Mouse (Mus musculus) CH12.LX (cell line): ENCODE measurements around the gene Hhipl1. TPM values are rescaled to one million over a fixed set of nuclear protein-coding genes. Genes with fewer than 3 reads are reported as not detected.

Source experiments
- DNase-seq: peaks from one replicate; pipeline ENCODE4 v3.0.0-alpha.2; 2013; ENCODE audit errors: extremely low read depth
- H3K27ac ChIP-seq: 2 replicates; pipeline ENCODE4 v1.5.1; 2012; ENCODE audit warnings: low read depth, mild to moderate bottlenecking, control low read depth, moderate library complexity; ENCODE audit not compliant: insufficient read depth
- H3K27me3 ChIP-seq: replicated peaks from 2 replicates; pipeline ENCODE3; 2012; ENCODE audit warnings: inconsistent platforms
- H3K36me3 ChIP-seq, 2 experiments: replicated peaks in 1 of 2; 2 replicates each; pipeline versions ENCODE3 to v1.6.1; 2012; ENCODE audit warnings: inconsistent platforms in 1 of 2, low read length in 1 of 2, mild to moderate bottlenecking in 1 of 2, mixed read lengths in 1 of 2, moderate library complexity in 1 of 2; ENCODE audit not compliant: control insufficient read depth in 1 of 2, insufficient read depth in 1 of 2
- H3K4me1 ChIP-seq, 2 experiments: 2 replicates each; pipeline ENCODE4 v1.6.1; 2012; ENCODE audit warnings: inconsistent platforms in 1 of 2, moderate library complexity in 1 of 2; ENCODE audit not compliant: insufficient read depth in 2 of 2, control insufficient read depth in 1 of 2
- H3K4me2 ChIP-seq: 2 replicates; pipeline ENCODE4 v1.6.1; 2012; ENCODE audit warnings: low read depth, mild to moderate bottlenecking, control low read depth; ENCODE audit not compliant: poor library complexity, insufficient read depth, severe bottlenecking
- H3K4me3 ChIP-seq, 3 experiments: fragments of 150-350 bp in 1 of 3; sonication (generic) in 1 of 3; replicated peaks in 1 of 3; 2 replicates each; pipeline versions ENCODE3 to v1.5.1; 2011 to 2012; ENCODE audit warnings: low read depth in 2 of 3, low read length in 2 of 3, mild to moderate bottlenecking in 2 of 3, moderate library complexity in 2 of 3, control low read depth in 1 of 3, improper control_type of control experiment in 1 of 3, inconsistent platforms in 1 of 3, mixed read lengths in 1 of 3; ENCODE audit not compliant: poor library complexity in 1 of 3
- H3K79me2 ChIP-seq: replicated peaks from 2 replicates; pipeline ENCODE4 v1.6.1; 2012; ENCODE audit warnings: mild to moderate bottlenecking, moderate library complexity; ENCODE audit not compliant: control insufficient read depth, poor library complexity, insufficient read depth, severe bottlenecking; ENCODE audit errors: extremely low read depth
- H3K9ac ChIP-seq: 2 replicates; pipeline ENCODE4 v1.6.1; 2012; ENCODE audit warnings: low read depth, mild to moderate bottlenecking, control low read depth, moderate library complexity; ENCODE audit not compliant: insufficient read depth
- H3K9me3 ChIP-seq: replicated peaks from 2 replicates; pipeline ENCODE3; 2012; ENCODE audit warnings: low read length, inconsistent platforms, mixed read lengths
- BHLHE40 ChIP-seq: IDR thresholded peaks from 2 replicates; pipeline ENCODE4 v1.6.1; 2011; ENCODE audit warnings: mild to moderate bottlenecking, low read depth, low read length, improper control_type of control experiment
- CHD1 ChIP-seq: IDR thresholded peaks from 2 replicates; pipeline ENCODE4 v1.6.1; 2012; ENCODE audit warnings: low read depth, low read length, improper control_type of control experiment, inconsistent platforms
- CTCF ChIP-seq, 2 experiments: IDR thresholded peaks in 1 of 2; conservative IDR thresholded peaks in 1 of 2; 2 replicates each; pipeline ENCODE4 v1.5.1; 2011 to 2012; ENCODE audit warnings: low read depth in 2 of 2, low read length in 2 of 2, improper control_type of control experiment in 1 of 2, inconsistent platforms in 1 of 2, mild to moderate bottlenecking in 1 of 2, moderate library complexity in 1 of 2
- E2F4 ChIP-seq: IDR thresholded peaks from 2 replicates; pipeline ENCODE4 v1.6.1; 2011; ENCODE audit warnings: low read depth, low read length, improper control_type of control experiment; ENCODE audit not compliant: insufficient replicate concordance
- ELF1 ChIP-seq: IDR thresholded peaks from 2 replicates; pipeline ENCODE4 v1.6.1; 2014; ENCODE audit warnings: low read depth, mild to moderate bottlenecking, inconsistent platforms, low read length, improper control_type of control experiment
- HCFC1 ChIP-seq: IDR thresholded peaks from 2 replicates; pipeline ENCODE4 v1.6.1; 2012; ENCODE audit warnings: low read depth, mild to moderate bottlenecking, inconsistent platforms, low read length, improper control_type of control experiment
- IRF4 ChIP-seq: IDR thresholded peaks from 2 replicates; pipeline ENCODE4 v1.6.1; 2014; ENCODE audit warnings: low read depth, mild to moderate bottlenecking, inconsistent platforms, low read length, improper control_type of control experiment
- JUND ChIP-seq: conservative IDR thresholded peaks from 2 replicates; pipeline ENCODE4 v1.6.1; 2011; ENCODE audit warnings: low read depth, low read length, improper control_type of control experiment
- KAT2A ChIP-seq: IDR thresholded peaks from 2 replicates; pipeline ENCODE4 v1.6.1; 2012; ENCODE audit warnings: low read length, improper control_type of control experiment, inconsistent platforms; ENCODE audit not compliant: insufficient replicate concordance
- MAFK ChIP-seq: IDR thresholded peaks from 2 replicates; pipeline ENCODE4 v1.6.1; 2011; ENCODE audit warnings: low read length, improper control_type of control experiment; ENCODE audit not compliant: insufficient replicate concordance
- MAX ChIP-seq: IDR thresholded peaks from 2 replicates; pipeline ENCODE4 v1.6.1; 2011; ENCODE audit warnings: low read length, improper control_type of control experiment
- NELFE ChIP-seq: IDR thresholded peaks from 2 replicates; pipeline ENCODE4 v1.6.1; 2011; ENCODE audit warnings: low read depth, low read length, improper control_type of control experiment
- POLR2A ChIP-seq: IDR thresholded peaks from 2 replicates; pipeline ENCODE4 v1.6.1; 2011; ENCODE audit warnings: low read depth, mild to moderate bottlenecking, improper control_type of control experiment, low read length
- POLR2AphosphoS2 ChIP-seq: IDR thresholded peaks from 2 replicates; pipeline ENCODE4 v1.6.1; 2011; ENCODE audit warnings: low read depth, low read length, improper control_type of control experiment
- RAD21 ChIP-seq: IDR thresholded peaks from 2 replicates; pipeline ENCODE4 v1.6.1; 2011; ENCODE audit warnings: low read depth, mild to moderate bottlenecking, low read length, improper control_type of control experiment, moderate library complexity
- RCOR1 ChIP-seq: conservative IDR thresholded peaks from 2 replicates; pipeline ENCODE4 v1.6.1; 2012; ENCODE audit warnings: low read depth, mild to moderate bottlenecking, inconsistent platforms, low read length, improper control_type of control experiment
- SMC3 ChIP-seq: IDR thresholded peaks from 2 replicates; pipeline ENCODE4 v1.6.1; 2011; ENCODE audit warnings: low read depth, low read length, improper control_type of control experiment
- TBP ChIP-seq: conservative IDR thresholded peaks from 2 replicates; pipeline ENCODE4 v1.6.1; 2011; ENCODE audit warnings: low read depth, low read length, improper control_type of control experiment
- TCF12 ChIP-seq: IDR thresholded peaks from 2 replicates; pipeline ENCODE4 v1.6.1; 2014; ENCODE audit warnings: low read depth, mild to moderate bottlenecking, inconsistent platforms, low read length, improper control_type of control experiment
- USF1 ChIP-seq: IDR thresholded peaks from 2 replicates; pipeline ENCODE4 v1.6.1; 2014; ENCODE audit warnings: low read depth, mild to moderate bottlenecking, inconsistent platforms, low read length, improper control_type of control experiment
- USF2 ChIP-seq: conservative IDR thresholded peaks from 2 replicates; pipeline ENCODE4 v1.6.1; 2011; ENCODE audit warnings: low read depth, low read length, improper control_type of control experiment
- ZNF384 ChIP-seq: IDR thresholded peaks from 2 replicates; pipeline ENCODE4 v1.6.1; 2012; ENCODE audit warnings: low read depth, low read length, improper control_type of control experiment, inconsistent platforms
- dilution Hi-C: fragments of 300-500 bp; cut with MboI; formaldehyde crosslinking; loops from 2 replicates; pipeline ENCODE4 v1.14.3; 2020; ENCODE audit warnings: low sequenced_read_pairs; ENCODE audit not compliant: extremely low pct_unique_long_range_greater_than_20kb, extremely low pct_ligation_motif_present
- in situ Hi-C: fragments of 300-500 bp; cut with MboI; formaldehyde crosslinking; loops from 3 replicates; pipeline ENCODE4 v1.14.3; 2019; ENCODE audit warnings: low sequenced_read_pairs, low pct_ligation_motif_present, low pct_unique_long_range_greater_than_20kb, mixed read lengths
- polyA plus RNA-seq: library from polyadenylated mRNA; unstranded; fragments of >175 nt; gene quantifications from 2 replicates; pipeline ENCODE4 v1.2.1, GENCODE M21; 2012; ENCODE audit warnings: low read depth; ENCODE audit not compliant: insufficient read length
- total RNA-seq, 2 experiments: library from RNA; depleted of rRNA; stranded (reverse); fragments of 300-350 nt in 1 of 2; fragments of >200 nt in 1 of 2; gene quantifications; 2 replicates each; pipeline ENCODE4 v1.2.3; 2012 to 2014

The Hhipl1 gene
- total and polyA plus RNA-seq, 3 experiments = not detected

DNA sequence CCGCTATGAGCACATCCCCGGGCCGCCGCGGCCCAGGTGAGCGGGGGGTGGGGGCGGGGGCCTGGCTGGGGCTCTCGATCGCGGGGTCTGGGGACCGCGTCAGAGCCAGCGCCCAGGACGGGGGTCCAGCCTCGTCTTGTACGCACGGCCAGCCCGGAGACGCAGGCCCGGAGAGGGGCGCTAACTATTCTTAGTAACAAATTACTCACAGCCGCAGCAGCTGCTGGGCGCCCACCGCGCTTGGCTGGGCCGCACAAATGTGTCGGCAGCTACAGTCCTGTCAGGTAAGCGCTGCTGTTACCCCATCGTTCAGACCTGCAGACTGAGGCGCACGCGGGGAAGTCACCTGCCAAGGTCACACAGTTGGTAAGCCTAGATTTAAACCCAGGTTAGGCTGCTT is 28.5 kb downstream of the Hhipl1 start:
- peak overlapping the region in 1 of 3 experiments; percentile 29 for H3K4me3 ChIP-seq
- H3K4me1 ChIP-seq = peaks cover 0 to 15% of the 10 kb centered on the region in 2 experiments; a peak in 2 of 4 replicates
- no peak overlapping the region for H3K27ac ChIP-seq
- no peaks in the 10 kb centered on the region for H3K79me2 ChIP-seq
- H3K36me3 ChIP-seq = no peaks in the 10 kb centered on the region
- peaks cover 71% of the 10 kb centered on the region for H3K27me3 ChIP-seq
- H3K9ac ChIP-seq = no peak overlapping the region
- no peak overlapping the region; the same call in 1 of the 2 replicates for H3K4me2 ChIP-seq
- peaks cover 12% of the 10 kb centered on the region for H3K9me3 ChIP-seq
- dilution Hi-C loops = no loop called here
- no peak for TF ChIP-seq POLR2AphosphoS2
- TF ChIP-seq MAX = no peak
- TF ChIP-seq, all 38 proteins: peak for 0
- DNase-seq = no peak
- in situ Hi-C loops = no loop called here

DNA sequence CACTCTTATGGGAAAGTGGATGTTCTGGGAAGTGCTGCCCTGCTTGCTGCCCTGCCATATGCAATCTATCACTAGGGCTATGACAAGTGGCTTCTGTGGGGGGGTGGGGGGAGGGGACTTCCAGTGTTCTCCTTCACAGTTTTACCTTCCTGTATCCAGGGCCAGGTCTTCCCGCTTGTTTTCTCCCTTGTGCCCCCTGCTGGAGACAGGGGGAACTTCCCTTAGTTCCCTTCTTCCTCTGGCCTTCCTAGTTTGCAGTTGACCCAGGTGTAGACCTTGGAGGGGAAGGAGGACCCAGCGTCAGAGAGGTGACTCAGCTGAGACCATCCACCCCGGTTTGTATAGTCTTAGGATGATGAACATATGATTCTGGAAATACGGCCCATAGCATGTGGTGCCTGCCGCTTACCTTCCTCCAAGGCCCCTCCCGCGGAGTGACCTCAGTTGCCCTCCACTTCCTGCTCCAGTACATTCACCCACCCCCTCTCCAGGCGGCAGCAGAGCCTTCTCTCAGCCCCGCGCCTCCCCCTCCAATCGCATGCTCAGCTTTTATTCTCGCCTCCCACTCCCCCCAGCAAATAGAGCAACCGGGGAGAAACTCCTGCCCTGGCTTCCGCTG is 32.6 kb downstream of the Hhipl1 start:
- Histone ChIP-seq H3K27me3 (peaks cover 91% of the 10 kb centered on the region), H3K4me3 (no peak overlapping the region), H3K9me3 (peaks cover 10% of the 10 kb centered on the region), H3K36me3 (no peaks in the 10 kb centered on the region), H3K4me2 (no peak overlapping the region), H3K27ac (no peak overlapping the region), H3K4me1 (peaks cover 0 to 5% of the 10 kb centered on the region in 2 experiments; a peak in 2 of 4 replicates), H3K79me2 (no peaks in the 10 kb centered on the region), H3K9ac (no peak overlapping the region)
- in situ Hi-C loops = no loop called here
- no peak for TF ChIP-seq TCF12
- peak; percentile 34 to 69 for TF ChIP-seq CTCF (conservative IDR thresholded peaks at IDR 0.05 in 1 of 2, IDR thresholded peaks at IDR 0.05 in 1 of 2; ENCODE audit: low read depth in 2 of 2, low read length in 2 of 2)
- TF ChIP-seq RAD21 = peak; percentile 3
- TF ChIP-seq BHLHE40 = no peak
- no peak for TF ChIP-seq NELFE
- peak; percentile 30 for DNase-seq
- dilution Hi-C loops = no loop called here

DNA sequence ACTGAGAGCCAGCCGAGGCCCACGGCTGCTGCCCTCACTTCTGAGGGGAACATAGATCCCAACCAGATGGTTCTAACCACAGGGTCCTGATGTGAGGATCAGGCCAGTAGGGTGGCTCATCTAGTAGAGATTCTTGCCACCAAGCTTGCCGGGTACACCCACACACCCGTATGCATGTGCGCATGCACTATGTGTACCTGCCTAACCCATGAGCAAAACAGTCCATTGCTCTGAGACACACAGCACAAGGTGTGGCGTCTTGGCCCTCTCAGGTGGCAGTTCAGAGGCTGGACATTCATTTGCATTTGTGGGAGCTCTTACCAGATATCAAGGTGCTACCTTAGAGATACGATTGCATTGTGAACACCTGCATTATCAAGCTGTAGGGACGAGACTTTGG is 42.1 kb downstream of the Hhipl1 start:
- DNase-seq = no peak

More for the DNA sequence above, 42.1 kb downstream of the Hhipl1 start:
- Histone ChIP-seq H3K9me3 (no peaks in the 10 kb centered on the region), H3K27me3 (peaks cover 89% of the 10 kb centered on the region), H3K4me2 (no peak overlapping the region), H3K4me3 (no peak overlapping the region), H3K36me3 (no peaks in the 10 kb centered on the region), H3K79me2 (no peaks in the 10 kb centered on the region), H3K9ac (no peak overlapping the region), H3K4me1 (no peaks in the 10 kb centered on the region), H3K27ac (no peak overlapping the region)
- in situ Hi-C loops (no loop called here), dilution Hi-C loops (no loop called here)
- TF ChIP-seq ELF1 (no peak), TBP (no peak), HCFC1 (no peak), RAD21 (no peak), ZNF384 (no peak), SMC3 (no peak), USF1 (no peak), MAFK (no peak), JUND (no peak), CHD1 (no peak), RCOR1 (no peak), USF2 (no peak), CTCF (conservative IDR thresholded peaks at IDR 0.05 in 1 of 2, IDR thresholded peaks at IDR 0.05 in 1 of 2; ENCODE audit: low read depth in 2 of 2, low read length in 2 of 2) (no peak), NELFE (no peak), E2F4 (no peak), IRF4 (no peak), KAT2A (no peak), POLR2A (no peak)
